Comparison of ENCODE assay signal across 8 mouse cellular contexts in genomic region chr17:17827658-17828190, GRCm38 (mm10). TPM values are rescaled to one million over a fixed set of nuclear protein-coding genes. Genes with fewer than 3 reads are reported as not detected.
DNase-seq lines count a peak whose midpoint lies in the region; ATAC-seq and TF ChIP-seq lines count a peak whose summit lies in the region.

No protein-coding gene starts in this region.

- TF ChIP-seq POLR2A in embryonic fibroblast, embryonic 13.5 days (IDR thresholded peaks at IDR 0.05; ENCODE audit: low read depth, low read length), result peak; percentile 40

- no peak for TF ChIP-seq CTCF in C2C12 (IDR thresholded peaks at IDR 0.05; ENCODE audit: control insufficient read depth, insufficient read depth, insufficient read length)
- TF ChIP-seq CTCF in embryonic fibroblast, embryonic 13.5 days (IDR thresholded peaks at IDR 0.05; ENCODE audit: borderline replicate concordance, insufficient read depth, low read length), result no peak

- no peaks in the 10 kb centered on the region for H3K9me3 ChIP-seq in heart, embryonic 16.5 days (replicated peaks; ENCODE audit: control insufficient read depth, low read length)
- no peaks in the 10 kb centered on the region for H3K9me3 ChIP-seq in lung, embryonic 15.5 days

- H3K4me1 ChIP-seq in embryonic fibroblast, embryonic 13.5 days (ENCODE audit: control insufficient read depth, insufficient read depth, low read length), result peaks cover 18% of the 10 kb centered on the region
- peaks cover 27% of the 10 kb centered on the region for H3K4me1 ChIP-seq in heart, embryonic 16.5 days (ENCODE audit: control insufficient read depth, insufficient read depth, low read length)
- H3K4me1 ChIP-seq in lung, embryonic 15.5 days, result peaks cover 34% of the 10 kb centered on the region

- H3K36me3 ChIP-seq in C2C12 (ENCODE audit: control insufficient read depth, insufficient read depth), result peaks cover 35% of the 10 kb centered on the region
- H3K36me3 ChIP-seq in heart, embryonic 16.5 days (ENCODE audit: control insufficient read depth, insufficient read depth), result peaks cover 7% of the 10 kb centered on the region; the same call in 1 of the 2 replicates
- H3K36me3 ChIP-seq in lung, embryonic 15.5 days, result peaks cover 16% of the 10 kb centered on the region

- ATAC-seq in heart, embryonic 16.5 days (replicated peaks; ENCODE audit: extremely low read depth, insufficient read depth, low FRiP score), result peak; percentile 35
- peak; percentile 31 for ATAC-seq in lung, embryonic 15.5 days (ENCODE audit: borderline replicate concordance, extremely low read depth, low FRiP score, low TSS enrichment)

- WGBS in heart, embryonic 16.5 days, result under 1% methylated on average over 13 of the region's 13 CpGs
- WGBS in lung, embryonic 15.5 days, result 0% methylated on average over 13 of the region's 13 CpGs

- peaks cover 81% of the 10 kb centered on the region for H3K79me2 ChIP-seq in C2C12 (ENCODE audit: control insufficient read depth, insufficient read depth)

- DNase-seq in adrenal gland, postnatal 36 days, result peak; percentile 72 to 82
- DNase-seq in kidney, postnatal 25 days, result peak; percentile 85 to 87
- peak; percentile 59 for DNase-seq in ovary, postnatal 14 days (ENCODE audit: low spot score)
- DNase-seq in spleen, postnatal 36 days (ENCODE audit: low spot score in 2 of 2), result no peak

- peak overlapping the region; percentile 99 for H3K27ac ChIP-seq in embryonic fibroblast, embryonic 13.5 days (ENCODE audit: insufficient read depth, low read length)
- peak overlapping the region; percentile 99 for H3K27ac ChIP-seq in heart, embryonic 16.5 days (ENCODE audit: low read length)
- peak overlapping the region; percentile 99 for H3K27ac ChIP-seq in lung, embryonic 15.5 days

- H3ac ChIP-seq in C2C12 (ENCODE audit: control insufficient read depth, insufficient read length, low read depth), result peak overlapping the region; percentile 94

- no peaks in the 10 kb centered on the region for H3K27me3 ChIP-seq in C2C12 (ENCODE audit: control insufficient read depth, insufficient read depth, insufficient read length)
- no peaks in the 10 kb centered on the region for H3K27me3 ChIP-seq in heart, embryonic 16.5 days (ENCODE audit: control insufficient read depth, insufficient read depth, low read length)
- no peaks in the 10 kb centered on the region for H3K27me3 ChIP-seq in lung, embryonic 15.5 days

- H3K9ac ChIP-seq in heart, embryonic 16.5 days (ENCODE audit: low read length), result peak overlapping the region; percentile 95
- peak overlapping the region; percentile 78 for H3K9ac ChIP-seq in lung, embryonic 15.5 days

- peak overlapping the region; percentile 82 for H3K4me2 ChIP-seq in heart, embryonic 16.5 days (ENCODE audit: low read depth, low read length)
- peak overlapping the region; percentile 80 for H3K4me2 ChIP-seq in lung, embryonic 15.5 days

- H3K79me3 ChIP-seq in C2C12 (ENCODE audit: low read depth), result peaks cover 57% of the 10 kb centered on the region

- peak overlapping the region; percentile 87 for H3K4me3 ChIP-seq in C2C12 (ENCODE audit: insufficient read depth, poor library complexity, severe bottlenecking)
- H3K4me3 ChIP-seq in embryonic fibroblast, embryonic 13.5 days (ENCODE audit: insufficient read depth, low read length), result peak overlapping the region; percentile 98
- peak overlapping the region; percentile 88 for H3K4me3 ChIP-seq in heart, embryonic 16.5 days (ENCODE audit: low read length)
- H3K4me3 ChIP-seq in lung, embryonic 15.5 days, result peak overlapping the region; percentile 84

TF ChIP-seq in C2C12, 6 proteins besides CTCF, POLR2A, EP300 and RAD21:
- TF ChIP-seq MAX (IDR thresholded peaks at IDR 0.05), result no peak
- TF ChIP-seq FOSL1 (IDR thresholded peaks at IDR 0.05; ENCODE audit: insufficient read depth, low read length, poor library complexity, severe bottlenecking), result no peak
- no peak for TF ChIP-seq CEBPB (IDR thresholded peaks at IDR 0.05; ENCODE audit: low read depth)
- TF ChIP-seq MYOD1 (IDR thresholded peaks at IDR 0.05; ENCODE audit: control insufficient read depth, insufficient read length, low read depth), result no peak
- no peak for TF ChIP-seq MYOG (IDR thresholded peaks at IDR 0.05; ENCODE audit: control insufficient read depth, extremely low read depth, insufficient read length)
- no peak for TF ChIP-seq USF1 (IDR thresholded peaks at IDR 0.05; ENCODE audit: low read depth)

RNA-seq across cellular contexts. Expression of gene Spaca6, which starts 0.8 kb away (rescaled TPM):
- polyA plus RNA-seq in C2C12 (2012; fragmentation: generic; extraction: Trizol), result 11.2 TPM
- 10 to 100 TPM; 38.7 to 53.8 TPM for total RNA-seq in adrenal gland, postnatal 36 days (2021)
- polyA plus RNA-seq in embryonic fibroblast, embryonic 13.5 days (2011; ENCODE audit: insufficient read length, low read depth, missing spikeins), result 122 and 140 TPM in 2 replicates
- polyA plus RNA-seq in heart, embryonic 16.5 days (2015; fragmentation: Nextera tagmentation; extraction: Ambion mirVana), result 17.4 and 23.6 TPM in 2 replicates
- polyA plus RNA-seq in lung, embryonic 15.5 days (2015; fragmentation: Nextera tagmentation; extraction: Ambion mirVana), result 31.7 and 37.1 TPM in 2 replicates

RNA-seq across cellular contexts. Expression of gene Has1, which starts 27.3 kb away (rescaled TPM):
- polyA plus RNA-seq in C2C12 (2012; fragmentation: generic; extraction: Trizol), result 2.5 TPM
- total RNA-seq in adrenal gland, postnatal 36 days (2021), result under 1 TPM; 0.13 to 0.26 TPM
- 0.32 TPM in 1 of 2 replicates, not detected in the other for polyA plus RNA-seq in embryonic fibroblast, embryonic 13.5 days (2011; ENCODE audit: insufficient read length, low read depth, missing spikeins)
- polyA plus RNA-seq in heart, embryonic 16.5 days (2015; fragmentation: Nextera tagmentation; extraction: Ambion mirVana), result 0.98 and 1.2 TPM in 2 replicates
- polyA plus RNA-seq in lung, embryonic 15.5 days (2015; fragmentation: Nextera tagmentation; extraction: Ambion mirVana), result 0.93 and 0.97 TPM in 2 replicates

RNA-seq across cellular contexts. Expression of gene Fpr1, which starts 56.0 kb away (rescaled TPM):
- polyA plus RNA-seq in C2C12 (2012; fragmentation: generic; extraction: Trizol), result not detected
- not detected for total RNA-seq in adrenal gland, postnatal 36 days (2021)
- not detected in 2 replicates for polyA plus RNA-seq in embryonic fibroblast, embryonic 13.5 days (2011; ENCODE audit: insufficient read length, low read depth, missing spikeins)
- 0.21 and 0.40 TPM in 2 replicates for polyA plus RNA-seq in heart, embryonic 16.5 days (2015; fragmentation: Nextera tagmentation; extraction: Ambion mirVana)
- polyA plus RNA-seq in lung, embryonic 15.5 days (2015; fragmentation: Nextera tagmentation; extraction: Ambion mirVana), result 0.44 and 0.91 TPM in 2 replicates

RNA-seq across cellular contexts. Expression of gene Fpr2, which starts 59.9 kb away (rescaled TPM):
- polyA plus RNA-seq in C2C12 (2012; fragmentation: generic; extraction: Trizol), result not detected
- total RNA-seq in adrenal gland, postnatal 36 days (2021), result not detected
- polyA plus RNA-seq in embryonic fibroblast, embryonic 13.5 days (2011; ENCODE audit: insufficient read length, low read depth, missing spikeins), result not detected in 2 replicates
- polyA plus RNA-seq in heart, embryonic 16.5 days (2015; fragmentation: Nextera tagmentation; extraction: Ambion mirVana), result 0.21 and 0.33 TPM in 2 replicates
- 1.4 and 1.5 TPM in 2 replicates for polyA plus RNA-seq in lung, embryonic 15.5 days (2015; fragmentation: Nextera tagmentation; extraction: Ambion mirVana)

RNA-seq across cellular contexts. Expression of gene Fpr3, which starts 59.9 kb away (rescaled TPM):
- not detected for polyA plus RNA-seq in C2C12 (2012; fragmentation: generic; extraction: Trizol)
- not detected for total RNA-seq in adrenal gland, postnatal 36 days (2021)
- polyA plus RNA-seq in embryonic fibroblast, embryonic 13.5 days (2011; ENCODE audit: insufficient read length, low read depth, missing spikeins), result not detected in 2 replicates
- polyA plus RNA-seq in heart, embryonic 16.5 days (2015; fragmentation: Nextera tagmentation; extraction: Ambion mirVana), result not detected in 2 replicates
- not detected in 2 replicates for polyA plus RNA-seq in lung, embryonic 15.5 days (2015; fragmentation: Nextera tagmentation; extraction: Ambion mirVana)

Comparison
In these comparisons a context has a peak if more than half of its experiments do, and no peak if none do; other contexts are left out.
1. DNase-seq: peak in adrenal gland, postnatal 36 days (2 of 2), kidney, postnatal 25 days (2 of 2) and ovary, postnatal 14 days (single experiment); none in spleen, postnatal 36 days (0 of 2).
2. Peak in every context shown above with its lines, with median percentiles within 50 percentile points of each other: H3K4me3 ChIP-seq and H3K27ac ChIP-seq.